Mouse (Mus musculus) urinary bladder, postnatal 14 days (tissue): Measurements from ENCODE around the gene Gstm4.

Source experiments
- DNase-seq: peaks from one replicate; pipeline ENCODE4 v3.0.0; 2021; ENCODE audit warnings: low spot score

Gstm4 gene

DNA sequence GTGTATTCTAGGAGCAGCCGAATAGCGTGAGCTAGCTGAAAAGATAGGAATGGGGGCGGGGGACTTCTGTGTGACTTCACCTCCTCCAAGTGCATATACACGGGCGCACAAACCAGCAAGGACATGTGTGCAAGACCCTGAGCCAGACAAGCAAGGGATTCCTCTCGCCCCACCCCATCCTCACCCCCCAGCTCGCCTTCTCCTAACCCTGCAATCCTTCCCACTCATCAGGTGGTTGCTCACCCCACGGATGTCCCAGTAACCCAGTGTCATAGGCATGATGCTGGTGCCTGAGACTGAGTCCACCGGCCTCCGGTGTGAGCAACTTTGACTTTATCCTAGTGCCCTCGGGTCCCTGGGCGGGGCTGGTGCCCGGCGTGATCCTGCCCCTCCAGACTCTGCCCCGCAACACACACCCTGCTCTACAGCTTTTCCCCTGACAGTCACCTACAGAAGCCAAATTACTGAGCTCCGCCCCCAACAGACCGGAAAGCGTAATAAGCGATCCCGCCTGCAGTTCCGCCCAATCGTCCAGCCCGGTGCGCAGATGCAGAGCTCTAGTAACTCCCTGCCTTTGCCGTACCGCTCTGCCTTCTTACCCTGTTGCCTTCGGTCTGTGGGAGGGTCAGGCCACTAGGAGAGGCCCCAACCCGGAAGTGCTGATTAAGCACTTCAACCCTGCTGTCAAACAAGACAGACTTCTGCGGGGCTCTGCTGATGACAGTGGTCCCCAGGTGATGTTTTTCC, at the start of gene Gstm4:
TSS of gene Gstm4 (minus strand) at position 501 of the 747 bp plus-strand sequence.
- DNase-seq: peak; percentile 92

- no peak for DNase-seq
Measured at GRCm38 (mm10) chr3:108094146-108094545, 49.5 kb upstream of the Gstm4 start.

DNA sequence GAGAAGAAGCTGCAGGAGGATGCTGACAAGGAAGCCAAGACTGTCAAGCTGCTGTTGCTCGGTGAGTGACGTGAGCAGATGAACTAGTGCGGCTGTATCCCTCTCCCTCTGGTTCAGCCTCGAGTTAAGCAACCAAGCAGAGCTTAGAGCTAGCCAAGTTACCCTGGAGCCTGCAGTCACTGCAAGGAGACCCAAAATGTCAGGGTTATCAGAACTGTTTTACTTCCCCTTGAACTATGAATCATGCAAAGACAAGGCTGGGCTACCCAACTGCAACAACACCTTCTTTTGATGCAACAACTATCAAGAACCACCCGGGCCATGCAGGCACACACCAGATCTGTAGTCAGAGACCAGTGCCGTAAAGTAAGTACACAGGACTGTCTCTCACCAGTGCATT, 48.6 kb upstream of the Gstm4 start:
- no peak for DNase-seq

DNA sequence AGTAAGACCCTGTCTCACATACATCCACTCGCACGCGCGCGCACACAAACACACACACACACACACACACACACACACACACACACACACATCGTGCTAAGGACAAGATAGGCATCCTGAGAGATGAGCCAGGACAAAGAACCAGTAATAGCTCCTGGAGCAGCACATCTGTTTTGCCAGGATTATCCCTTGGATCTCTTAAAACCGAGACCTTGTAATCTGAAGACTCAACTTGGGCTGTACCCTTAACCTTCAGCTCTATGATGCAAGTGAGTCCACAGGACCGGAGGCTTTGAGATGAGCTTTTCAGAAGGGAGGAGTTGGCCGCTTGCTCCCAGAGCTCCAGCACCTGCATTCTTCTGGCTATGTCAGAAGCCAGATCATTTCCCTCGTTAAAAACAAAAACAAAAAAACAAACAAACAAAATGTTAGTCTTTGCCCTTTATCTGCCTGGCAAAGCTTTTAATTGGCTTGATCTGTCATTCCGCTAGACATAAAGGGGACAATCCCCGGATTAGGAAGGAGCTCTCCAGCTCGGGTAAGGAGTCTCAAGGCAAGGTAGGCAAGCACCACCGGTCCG, 47.9 kb upstream of the Gstm4 start, which contains the start of gene Gnat2:
TSS of gene Gnat2 (plus strand) at position 254 of the 580 bp plus-strand sequence.
- no peak for DNase-seq

GRCm38 (mm10) chr3:108092030-108092429, 47.3 kb upstream of the Gstm4 start:
- no peak for DNase-seq

DNA sequence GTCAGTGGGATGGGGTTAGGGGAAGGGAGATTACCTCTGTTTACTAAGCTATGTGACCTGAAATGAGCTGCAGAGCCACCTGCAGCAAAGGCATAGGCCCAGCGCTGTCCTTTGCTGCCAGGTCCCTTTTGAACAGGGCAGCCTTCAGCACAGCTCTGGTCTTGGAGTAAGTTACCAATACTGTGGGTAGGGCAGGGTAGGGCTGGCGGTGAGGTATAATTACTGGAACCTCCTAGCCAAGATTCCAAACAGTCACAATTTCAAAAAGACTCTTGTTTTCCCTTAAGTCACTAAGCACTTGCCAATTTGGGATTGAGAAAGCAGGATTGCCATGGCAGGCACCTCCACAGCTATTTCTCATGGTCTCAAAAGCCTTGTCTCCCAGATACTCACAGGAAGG, 45.9 kb upstream of the Gstm4 start:
- no peak for DNase-seq

GRCm38 (mm10) chr3:108089916-108090315, 45.2 kb upstream of the Gstm4 start:
- no peak for DNase-seq

DNA sequence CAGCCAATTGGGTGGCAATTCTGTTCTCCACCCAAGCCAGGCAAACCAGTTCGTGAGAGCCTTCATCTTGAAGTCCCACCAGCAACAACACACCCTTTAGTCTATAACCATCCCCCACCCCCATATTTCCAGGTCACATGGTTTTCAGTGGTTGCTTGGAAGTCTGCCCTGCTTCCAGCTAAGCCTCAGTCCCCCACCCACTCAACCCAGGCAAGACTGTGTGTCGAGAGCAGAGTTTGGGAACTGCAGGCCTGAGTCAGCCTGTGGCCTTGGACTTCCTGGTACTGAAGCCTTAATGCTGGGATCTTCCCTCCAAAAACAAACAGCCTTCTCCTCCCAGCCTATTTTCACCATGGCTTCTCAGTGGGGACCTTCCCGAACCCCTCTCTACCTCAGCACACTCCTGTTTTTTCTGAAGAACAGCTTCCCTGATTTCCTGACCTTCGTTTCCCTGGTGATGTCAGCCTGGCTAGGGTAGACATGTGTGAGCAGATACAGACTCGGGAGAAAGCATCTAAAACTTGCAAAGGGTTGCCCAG, 44.2 kb upstream of the Gstm4 start:
- DNase-seq: no peak

DNA sequence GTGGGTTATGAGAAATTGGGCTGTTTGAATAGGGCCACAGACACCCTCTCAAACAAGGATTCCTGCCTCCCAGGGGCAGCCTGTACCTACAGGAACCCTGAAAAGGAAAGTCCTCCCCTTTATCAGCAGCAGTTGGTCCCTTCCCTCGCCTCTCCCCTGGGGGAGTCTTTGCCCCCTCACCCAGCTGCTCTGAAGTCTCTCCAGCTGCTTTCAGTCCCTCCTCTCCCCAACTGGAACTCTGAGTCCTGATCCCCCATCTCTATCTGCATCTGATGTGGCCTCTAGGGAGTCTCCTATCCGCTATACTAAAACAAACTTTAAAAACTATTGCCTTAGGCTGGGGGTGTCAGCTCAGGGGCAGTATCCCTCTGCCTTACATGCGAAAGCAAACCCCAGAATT, 42.6 kb upstream of the Gstm4 start:
- DNase-seq: no peak

GRCm38 (mm10) chr3:108086470-108086979, 41.8 kb upstream of the Gstm4 start, which contains the start of gene Ampd2:
Gene Ampd2 (minus strand): TSS chr3:108086651.
- DNase-seq: peak; percentile 84

- peak; percentile 89 for DNase-seq
Measured at GRCm38 (mm10) chr3:108085721-108086469, 41.2 kb upstream of the Gstm4 start.

GRCm38 (mm10) chr3:108085281-108085720, 40.6 kb upstream of the Gstm4 start:
- DNase-seq: peak; percentile 96

DNA sequence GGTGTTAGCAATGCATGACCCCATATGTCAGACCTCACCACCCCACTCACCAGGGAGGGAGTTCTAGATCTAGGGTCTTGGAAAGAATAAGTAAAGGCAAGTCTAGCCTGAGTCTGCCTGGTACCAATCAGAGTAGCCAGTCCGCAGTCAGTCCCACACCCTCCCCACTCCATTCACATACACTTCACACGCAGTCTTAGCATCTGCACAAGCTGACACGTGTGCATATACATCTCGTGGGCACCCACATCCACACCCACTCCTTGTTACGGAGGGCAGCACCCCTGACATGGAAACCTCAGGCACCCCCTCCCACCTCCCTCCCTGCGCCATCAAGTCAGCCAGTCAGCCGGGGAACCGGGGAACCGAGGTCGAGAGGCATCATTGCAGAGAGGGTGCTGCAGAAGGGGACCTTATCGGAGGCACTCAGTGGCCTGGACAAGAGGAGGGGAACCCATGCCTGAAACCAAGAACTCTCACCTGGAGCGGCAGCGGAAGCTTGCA, 40.1 kb upstream of the Gstm4 start:
- no peak for DNase-seq

DNA sequence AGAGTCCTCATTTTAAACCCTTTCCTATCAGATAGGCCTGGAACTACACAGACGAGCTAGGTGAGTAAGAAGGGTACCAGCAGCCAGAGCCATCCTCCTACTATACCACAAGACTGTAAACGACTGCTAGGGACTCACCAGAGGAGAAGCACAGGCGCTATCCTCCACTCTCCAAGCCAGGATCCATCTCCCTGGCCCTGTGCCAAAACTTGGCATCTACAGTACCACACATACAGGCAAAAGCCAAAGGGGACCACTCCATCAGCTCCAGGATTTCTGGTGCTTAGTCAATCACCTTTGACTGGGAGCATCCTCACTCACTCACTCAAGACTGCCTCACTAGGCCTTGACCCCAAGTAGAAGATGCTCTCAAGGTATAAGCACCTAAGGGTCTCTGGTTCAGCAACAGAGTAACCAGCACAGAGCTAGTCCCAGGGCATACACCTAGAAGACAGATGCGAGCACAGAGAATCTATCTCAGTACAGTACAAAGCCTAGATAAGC, 39.3 kb upstream of the Gstm4 start:
- DNase-seq: no peak

- DNase-seq: no peak
Measured at GRCm38 (mm10) chr3:108083161-108083560, 38.5 kb upstream of the Gstm4 start.

- DNase-seq: no peak
Measured at GRCm38 (mm10) chr3:108082251-108082875, 37.7 kb upstream of the Gstm4 start.

- no peak for DNase-seq
Measured at GRCm38 (mm10) chr3:108081681-108082080, 37.0 kb upstream of the Gstm4 start.

DNA sequence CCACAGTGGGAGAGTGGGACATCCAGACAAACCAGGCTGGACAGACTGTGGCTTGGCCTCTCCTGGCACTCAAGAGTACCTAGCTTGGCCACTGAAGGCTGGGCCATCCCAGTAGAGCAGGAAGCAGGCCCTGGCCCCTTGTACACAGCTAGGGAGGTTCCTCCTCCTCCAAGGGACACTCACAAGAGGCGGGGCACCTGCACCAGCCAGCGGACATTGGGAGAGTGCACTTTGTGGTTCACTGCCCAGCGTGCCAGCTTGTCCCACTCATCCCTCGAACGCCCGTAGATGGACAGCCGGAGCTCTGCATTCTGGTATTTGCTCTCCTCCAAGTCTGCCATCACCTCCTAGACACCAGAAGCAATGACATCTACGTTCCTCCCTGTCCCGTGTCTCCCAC, 32.1 kb upstream of the Gstm4 start:
- no peak for DNase-seq

DNA sequence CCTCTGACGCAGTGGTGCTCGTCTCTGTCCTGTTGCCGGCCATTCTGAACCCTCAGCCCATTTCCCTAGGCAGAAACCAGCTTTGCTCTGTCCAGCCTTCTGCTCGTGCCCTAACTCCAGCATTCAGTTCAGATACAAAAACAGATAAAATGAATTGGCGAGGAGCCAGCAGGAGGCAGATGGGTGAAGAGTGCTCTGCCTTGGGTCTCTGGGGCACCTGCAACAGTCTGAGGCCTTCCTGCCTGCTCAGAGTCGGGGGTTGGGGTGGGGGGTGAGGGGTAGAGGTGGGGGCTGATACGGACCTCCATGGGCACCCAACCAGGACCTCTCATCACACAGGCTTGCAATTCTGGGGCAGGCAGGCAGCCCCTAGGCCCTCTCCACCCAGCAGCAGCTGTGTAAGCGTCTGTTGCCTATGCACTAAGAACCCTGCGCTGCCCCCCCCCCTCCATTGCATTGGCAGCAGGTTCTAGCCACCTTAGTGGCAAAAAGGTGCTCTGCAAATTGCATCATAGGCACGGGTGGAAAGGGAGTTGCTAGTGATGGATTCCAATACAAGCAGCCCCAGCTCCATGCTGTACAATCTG, 28.4 kb upstream of the Gstm4 start:
- no peak for DNase-seq

DNA sequence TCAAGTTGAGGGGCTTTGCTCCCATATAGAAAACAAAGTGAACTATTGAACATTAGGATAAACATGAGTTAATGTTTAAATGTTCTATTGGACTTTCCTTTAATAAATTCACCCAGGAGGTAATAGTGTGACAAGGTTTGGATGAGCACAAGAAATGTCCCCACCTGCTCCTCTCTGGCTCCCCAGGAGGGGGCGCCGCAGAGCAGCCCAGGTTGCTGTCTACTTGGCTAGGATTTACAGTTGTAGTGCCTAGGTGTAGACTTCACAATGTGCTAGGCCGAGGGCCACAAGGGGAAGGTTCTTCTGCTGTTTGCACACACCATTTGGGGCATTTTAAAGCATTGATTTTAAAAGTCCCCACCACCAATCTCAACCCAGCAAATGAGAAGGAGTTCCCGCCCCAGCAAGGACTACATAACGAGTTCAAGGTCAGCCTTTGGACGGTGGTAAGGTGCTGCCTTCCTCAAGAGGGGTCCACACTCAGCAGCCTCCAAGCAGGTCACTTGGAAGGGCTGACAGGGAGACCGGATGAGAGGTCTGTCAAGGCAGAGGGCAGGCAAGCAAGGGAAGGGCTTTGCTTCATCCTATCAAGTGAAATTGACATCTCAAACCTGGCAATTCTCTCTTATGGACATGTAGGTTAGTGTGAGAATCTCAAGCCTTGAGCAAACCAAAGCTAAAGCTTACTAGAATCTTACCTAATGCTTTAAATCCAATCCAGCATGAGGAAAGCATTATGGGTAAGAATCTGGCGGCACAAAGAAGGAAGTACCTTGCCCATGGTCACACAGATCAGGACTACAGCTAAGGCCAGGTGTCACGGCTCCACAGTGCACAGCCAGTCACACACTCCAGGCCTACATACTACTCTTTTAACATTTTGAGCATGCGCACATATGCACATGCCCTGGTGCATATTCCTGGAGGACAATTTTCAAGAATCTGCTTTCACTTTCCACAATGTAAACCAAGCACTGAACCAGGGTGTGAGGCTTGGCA, 25.9 kb upstream of the Gstm4 start:
- DNase-seq: peak; percentile 73
